Mouse (Mus musculus) lung, embryonic 16.5 days (tissue): Measurements from ENCODE around the gene Plekha3. TPM values are rescaled to one million over a fixed set of nuclear protein-coding genes. Genes with fewer than 3 reads are reported as not detected.

ENCODE experiments used
- ATAC-seq: fragments of 200-750 bp; cut with Nextera tagmentation; 2 replicates; pipeline ENCODE4 v1.8.0; 2017; ENCODE audit warnings: low read depth, mild to moderate bottlenecking, moderate library complexity
- H3K27ac ChIP-seq: fragments of 300-500 bp; sonication (generic); 2 replicates; pipeline ENCODE4 v1.5.1; 2014; ENCODE audit warnings: mild to moderate bottlenecking, control low read depth, low read length
- H3K27me3 ChIP-seq: fragments of 300-500 bp; sonication (generic); 2 replicates; pipeline ENCODE4 v1.6.1; 2014; ENCODE audit warnings: low read depth, low read length, mixed read lengths; ENCODE audit not compliant: control insufficient read depth, insufficient read depth
- H3K36me3 ChIP-seq: fragments of 300-500 bp; sonication (generic); 2 replicates; pipeline ENCODE4 v1.6.1; 2014; ENCODE audit warnings: low read length; ENCODE audit not compliant: control insufficient read depth, insufficient read depth
- H3K4me1 ChIP-seq: fragments of 300-500 bp; sonication (generic); replicated peaks from 2 replicates; pipeline ENCODE4 v1.6.1; 2014; ENCODE audit warnings: low read length, mixed read lengths; ENCODE audit not compliant: control insufficient read depth, insufficient read depth
- H3K4me2 ChIP-seq: fragments of 300-500 bp; sonication (generic); 2 replicates; pipeline ENCODE4 v1.6.1; 2014; ENCODE audit warnings: low read depth, low read length, control low read depth
- H3K4me3 ChIP-seq: fragments of 300-500 bp; sonication (generic); 2 replicates; pipeline ENCODE4 v1.5.1; 2014; ENCODE audit warnings: mild to moderate bottlenecking, low read length, control low read depth
- H3K9ac ChIP-seq: fragments of 300-500 bp; sonication (generic); 2 replicates; pipeline ENCODE4 v1.6.1; 2014; ENCODE audit warnings: low read length, control low read depth
- H3K9me3 ChIP-seq: fragments of 300-500 bp; sonication (generic); 2 replicates; pipeline ENCODE4 v1.6.1; 2016; ENCODE audit warnings: low read length; ENCODE audit not compliant: control insufficient read depth
- WGBS: fragments of 180-500 bp; shearing (Covaris S2); extraction: QIAGEN DNeasy Blood & Tissue Kit; methylation state at CpG from one replicate; pipeline ENCODE4 v1.1.7; 2014; 5-methylcytosine and 5-hydroxymethylcytosine counted together
- polyA plus RNA-seq: library from polyadenylated mRNA; unstranded; fragments of >200 nt; fragmentation: Nextera tagmentation; extraction: Ambion mirVana; gene quantifications from 2 replicates; pipeline ENCODE4 v1.2.1, GENCODE M21; 2015

The Plekha3 gene
- polyA plus RNA-seq, 1 experiment from 2014 or later: 3.9 TPM

DNA sequence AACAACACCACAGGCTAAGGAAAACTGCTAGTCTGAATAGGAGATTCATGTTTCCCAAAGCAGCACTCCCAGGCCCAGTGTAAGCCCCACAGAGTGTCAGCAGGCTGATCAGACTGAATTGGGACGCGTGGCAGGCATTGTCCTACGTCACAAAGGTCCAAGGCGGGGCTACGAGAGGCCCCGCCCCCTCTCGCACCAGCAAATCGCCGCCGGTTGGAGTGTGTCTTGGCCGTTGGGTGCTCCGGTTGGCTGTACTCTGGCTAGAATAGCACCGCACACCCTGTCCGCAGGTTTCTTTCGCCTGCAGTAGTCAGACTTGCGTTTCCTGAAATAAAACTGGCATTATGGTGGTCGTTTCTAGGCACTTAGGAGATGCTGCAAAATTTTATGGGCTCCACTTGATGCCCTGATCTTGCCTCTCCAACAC lies 2.1 kb upstream of the Plekha3 start, which contains the start of gene Fkbp7:
TSS of gene Fkbp7 (minus strand) at position 151 of the 427 bp plus-strand sequence.
- Histone ChIP-seq H3K9me3 (no peaks in the 10 kb centered on the region), H3K27ac (peak within 1 kb of the TSS; percentile 78), H3K27me3 (no peaks in the 10 kb centered on the region), H3K36me3 (no peaks in the 10 kb centered on the region; the same call in 1 of the 2 replicates), H3K4me2 (peak within 1 kb of the TSS; percentile 72), H3K4me1 (peaks cover 27% of the 10 kb centered on the region), H3K9ac (peak within 1 kb of the TSS; percentile 79), H3K4me3 (peak within 1 kb of the TSS; percentile 59)
- peak; percentile 93 for ATAC-seq
- WGBS: under 1% methylated on average over 17 of the region's 17 CpGs

DNA sequence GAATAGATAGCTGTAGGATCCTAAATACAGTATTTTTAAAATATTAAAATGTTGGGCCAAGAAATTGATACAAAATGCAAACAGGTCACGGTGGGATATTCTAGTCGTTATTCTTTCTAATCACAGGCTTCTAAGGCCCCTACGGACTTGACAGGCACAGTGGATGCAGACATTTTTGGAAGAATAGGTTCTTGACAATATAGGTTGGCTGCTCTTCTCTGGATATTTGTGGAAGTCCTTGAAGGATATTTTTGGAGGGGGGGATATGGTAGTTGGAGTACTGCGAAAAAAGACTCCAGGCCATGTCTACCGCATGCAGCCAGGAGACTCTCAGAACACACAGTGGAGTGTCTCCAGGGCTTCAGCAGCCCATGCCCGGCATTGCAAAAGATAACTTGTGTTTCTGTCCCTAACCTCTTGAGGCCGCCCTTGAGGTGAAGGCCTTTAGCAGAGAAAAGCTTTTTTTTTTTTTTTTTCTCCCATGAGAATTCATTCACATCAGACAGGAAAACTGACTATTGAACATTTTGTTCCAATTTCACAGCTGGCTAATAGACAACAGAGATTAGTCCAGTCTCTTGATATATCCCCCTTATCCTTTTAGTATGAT lies 1.5 kb upstream of the Plekha3 start:
- ATAC-seq: no peak
- Histone ChIP-seq H3K36me3 (no peaks in the 10 kb centered on the region; the same call in 1 of the 2 replicates), H3K4me1 (peaks cover 27% of the 10 kb centered on the region), H3K4me2 (peak overlapping the region; percentile 72), H3K27me3 (no peaks in the 10 kb centered on the region), H3K9ac (no peak overlapping the region; the same call in 1 of the 2 replicates), H3K27ac (peak overlapping the region; percentile 78), H3K9me3 (no peaks in the 10 kb centered on the region), H3K4me3 (peak overlapping the region; percentile 59)
- 38% methylated on average over 7 of the region's 7 CpGs for WGBS

DNA sequence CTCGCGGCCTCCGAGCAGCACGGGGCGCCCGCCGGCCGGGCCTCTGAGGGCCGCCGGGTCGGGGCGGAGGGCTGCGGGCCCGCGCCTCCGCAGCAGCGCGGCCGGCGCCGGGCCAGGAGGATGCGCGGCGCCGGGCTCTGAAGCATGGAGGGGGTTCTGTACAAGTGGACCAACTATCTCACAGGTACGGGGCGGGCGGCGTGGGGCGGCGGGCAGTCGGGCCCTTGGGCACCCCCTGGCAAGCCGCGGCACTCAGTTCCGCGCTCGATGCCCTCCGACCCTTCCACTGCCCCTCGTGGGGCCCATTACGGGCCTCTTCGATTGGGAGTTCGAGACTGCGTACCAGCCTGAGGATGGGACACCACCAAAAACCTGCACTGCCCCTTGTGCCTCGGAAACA lies 370 bp downstream of the Plekha3 start:
- Histone ChIP-seq H3K4me3 (peak overlapping the region; percentile 76), H3K4me2 (peak overlapping the region; percentile 58), H3K36me3 (no peaks in the 10 kb centered on the region), H3K27me3 (no peaks in the 10 kb centered on the region), H3K27ac (peak overlapping the region; percentile 60), H3K4me1 (peaks cover 27% of the 10 kb centered on the region), H3K9ac (peak overlapping the region; percentile 84), H3K9me3 (no peaks in the 10 kb centered on the region)
- peak; percentile 31 for ATAC-seq
- 0% methylated on average over 19 of the region's 44 CpGs for WGBS

DNA sequence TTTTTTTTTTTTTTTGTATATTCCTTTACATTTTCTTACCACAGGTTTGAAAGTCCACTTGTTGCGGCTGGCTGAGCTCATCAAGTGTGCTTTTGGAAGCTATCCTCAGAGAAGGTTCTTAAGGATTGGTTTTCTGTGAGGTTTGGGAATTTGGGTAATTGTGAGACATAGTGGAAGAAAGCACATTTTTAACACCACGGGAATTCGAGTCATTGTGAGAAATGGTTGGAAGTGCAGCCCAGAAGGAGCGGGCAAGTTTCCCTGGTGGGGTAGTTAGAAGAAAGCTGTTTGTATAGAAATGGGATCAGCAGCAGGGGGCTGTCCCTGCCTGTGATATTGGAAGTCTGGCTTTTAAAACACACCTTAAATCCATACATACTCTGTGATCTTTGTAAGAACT lies 868 bp downstream of the Plekha3 start:
- Histone ChIP-seq H3K27ac (no peak overlapping the region), H3K4me1 (peaks cover 27% of the 10 kb centered on the region), H3K9me3 (no peaks in the 10 kb centered on the region), H3K4me3 (peak overlapping the region; percentile 76), H3K4me2 (peak overlapping the region; percentile 58), H3K36me3 (no peaks in the 10 kb centered on the region), H3K27me3 (no peaks in the 10 kb centered on the region), H3K9ac (peak overlapping the region; percentile 84)
- no peak for ATAC-seq
- WGBS: 5% methylated on average over 4 of the region's 4 CpGs

DNA sequence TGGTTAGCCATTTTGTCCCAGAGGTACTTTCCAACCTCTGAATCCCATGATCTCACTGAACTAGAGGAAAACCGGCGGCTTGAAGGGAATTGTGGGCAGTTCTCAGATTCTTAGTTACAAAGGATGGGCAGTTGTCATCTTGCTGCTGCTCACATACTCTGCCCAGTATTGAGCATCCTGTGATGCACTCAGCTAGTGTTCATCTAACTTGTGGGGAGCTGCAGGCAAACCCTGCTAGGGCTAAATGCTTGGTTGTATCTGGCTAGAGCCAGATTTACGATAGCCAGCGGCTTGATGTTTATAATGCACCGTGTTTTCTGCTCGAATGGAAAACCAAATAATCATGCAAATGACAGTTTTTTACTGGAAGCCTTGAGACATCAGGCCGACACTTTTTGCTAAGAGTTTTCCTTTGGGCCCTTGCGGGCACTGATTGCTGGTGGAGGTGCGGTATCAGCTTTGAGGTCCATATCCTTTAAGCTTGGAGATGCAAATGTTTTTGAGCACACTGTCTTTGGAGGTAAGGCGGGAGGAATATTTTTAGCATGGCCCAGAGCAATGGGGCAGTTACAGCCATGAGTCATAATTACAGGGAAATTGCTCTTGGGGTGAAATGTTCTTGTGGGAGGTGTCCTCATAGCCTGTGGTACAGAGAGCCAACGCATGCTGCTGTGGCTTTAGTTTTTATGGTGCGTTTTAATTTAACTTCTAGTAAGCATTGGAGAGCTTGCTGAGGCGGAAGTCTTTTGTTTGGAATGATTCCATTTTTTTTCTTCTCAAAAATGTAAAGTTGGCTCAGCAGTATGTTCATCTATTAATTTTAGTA lies 1.5 kb downstream of the Plekha3 start:
- no peak overlapping the region for H3K27ac ChIP-seq
- H3K4me3 ChIP-seq: peak overlapping the region; percentile 76
- H3K4me2 ChIP-seq: peak overlapping the region; percentile 58
- peaks cover 25% of the 10 kb centered on the region for H3K4me1 ChIP-seq
- H3K9ac ChIP-seq: peak overlapping the region; percentile 84
- ATAC-seq: no peak
- 49% methylated on average over 13 of the region's 13 CpGs for WGBS
- no peaks in the 10 kb centered on the region for H3K27me3 ChIP-seq
- H3K9me3 ChIP-seq: no peaks in the 10 kb centered on the region
- no peaks in the 10 kb centered on the region for H3K36me3 ChIP-seq

DNA sequence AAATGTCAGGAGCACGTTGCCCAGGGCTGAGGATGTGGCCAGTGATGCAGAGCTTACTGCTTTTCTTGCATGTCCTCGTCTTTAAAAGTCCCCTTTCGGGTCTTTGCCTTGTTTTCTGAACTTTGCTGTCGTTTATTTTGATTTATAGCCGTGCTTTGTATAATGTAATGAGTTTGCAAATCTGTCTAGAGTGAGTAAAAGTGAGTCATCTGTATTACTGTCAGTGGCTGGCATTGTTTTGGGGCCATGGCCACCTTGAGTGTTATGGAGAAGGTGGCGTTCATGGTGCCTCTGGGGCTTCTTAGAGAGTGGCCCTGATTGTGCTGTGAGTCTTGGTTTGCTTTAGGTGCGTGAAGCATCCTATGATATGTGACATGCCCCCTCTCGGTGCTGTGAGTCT lies 7.2 kb downstream of the Plekha3 start:
- ATAC-seq: no peak
- no peak overlapping the region for H3K4me3 ChIP-seq
- H3K9ac ChIP-seq: no peak overlapping the region
- no peak overlapping the region for H3K4me2 ChIP-seq
- H3K9me3 ChIP-seq: no peaks in the 10 kb centered on the region
- peaks cover 6% of the 10 kb centered on the region; the same call in 1 of the 2 replicates for H3K4me1 ChIP-seq
- peaks cover 38% of the 10 kb centered on the region for H3K36me3 ChIP-seq
- WGBS: 84% methylated on average over 8 of the region's 8 CpGs
- H3K27me3 ChIP-seq: no peaks in the 10 kb centered on the region
- no peak overlapping the region for H3K27ac ChIP-seq

DNA sequence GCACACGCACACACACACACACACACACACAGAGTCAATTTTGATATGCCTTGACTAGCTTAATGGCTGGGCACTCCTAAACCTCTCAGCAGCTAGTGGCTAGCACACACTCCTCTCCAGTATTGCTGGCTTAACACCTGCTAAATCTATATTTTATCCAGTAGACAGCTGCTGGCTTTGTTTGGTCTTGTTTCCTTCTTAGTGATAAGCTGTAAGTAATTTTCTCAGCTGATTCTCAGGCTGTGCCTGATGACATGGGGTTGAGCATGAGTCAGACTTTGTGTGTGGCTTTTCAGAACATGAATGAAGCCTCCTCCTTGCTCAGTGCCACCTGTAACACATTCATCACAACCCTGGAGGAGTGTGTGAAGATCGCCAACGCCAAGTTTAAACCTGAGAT lies 11.9 kb downstream of the Plekha3 start:
- Histone ChIP-seq H3K27ac (no peak overlapping the region), H3K9me3 (no peaks in the 10 kb centered on the region), H3K4me2 (no peak overlapping the region), H3K9ac (no peak overlapping the region), H3K4me1 (no peaks in the 10 kb centered on the region), H3K27me3 (no peaks in the 10 kb centered on the region), H3K36me3 (peaks cover 43% of the 10 kb centered on the region), H3K4me3 (no peak overlapping the region)
- 80% methylated on average over 3 of the region's 3 CpGs for WGBS
- no peak for ATAC-seq

DNA sequence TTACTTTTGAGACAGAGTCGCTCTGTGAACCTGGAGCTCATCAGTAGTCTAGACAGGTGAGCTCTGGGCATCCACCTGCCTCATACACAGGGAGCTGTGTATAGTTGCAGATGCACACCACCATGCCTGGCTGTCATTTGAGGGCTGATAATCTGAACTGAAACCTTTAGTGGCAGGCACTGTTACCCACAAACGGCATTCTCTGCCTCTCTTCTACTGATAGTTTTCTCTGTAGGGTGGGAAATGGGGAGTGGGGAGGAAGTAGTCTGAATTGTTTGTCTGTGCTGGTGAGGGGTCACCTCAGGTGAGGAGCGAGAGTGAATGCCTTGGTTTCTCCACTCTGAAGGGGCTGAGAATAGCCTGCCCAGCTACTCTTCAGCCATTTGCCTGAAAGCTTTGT lies 12.5 kb downstream of the Plekha3 start:
- Histone ChIP-seq H3K4me2 (no peak overlapping the region), H3K4me3 (no peak overlapping the region), H3K9ac (no peak overlapping the region), H3K9me3 (no peaks in the 10 kb centered on the region), H3K36me3 (peaks cover 40% of the 10 kb centered on the region), H3K4me1 (no peaks in the 10 kb centered on the region), H3K27me3 (no peaks in the 10 kb centered on the region), H3K27ac (no peak overlapping the region)
- WGBS: 63% methylated on average over 3 of the region's 3 CpGs
- ATAC-seq: no peak

DNA sequence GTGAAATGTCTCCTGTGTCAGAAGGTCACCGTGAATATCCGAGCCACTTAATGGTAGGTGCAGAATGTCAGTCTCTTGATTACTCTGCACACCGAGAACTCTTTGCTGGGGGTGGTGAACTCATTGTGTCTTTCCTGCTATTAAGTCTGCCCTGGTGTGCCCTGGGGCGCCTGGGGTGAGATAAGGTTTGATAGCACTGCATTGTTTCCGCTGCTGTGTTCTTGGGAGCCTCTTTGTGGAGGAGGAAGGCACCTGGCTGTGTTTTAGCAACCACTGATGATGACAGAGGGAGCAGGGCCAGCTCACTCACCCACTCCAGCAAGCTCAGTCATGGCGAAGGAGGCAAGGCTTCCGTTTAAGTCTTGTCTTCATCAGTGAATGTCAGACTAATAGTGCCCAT lies 13.1 kb downstream of the Plekha3 start:
- peaks cover 37% of the 10 kb centered on the region for H3K36me3 ChIP-seq
- no peak overlapping the region for H3K27ac ChIP-seq
- WGBS: 40% methylated on average over 7 of the region's 7 CpGs

More for the DNA sequence above, 13.1 kb downstream of the Plekha3 start:
- no peak overlapping the region for H3K4me3 ChIP-seq
- no peaks in the 10 kb centered on the region for H3K27me3 ChIP-seq
- no peak for ATAC-seq
- no peak overlapping the region for H3K9ac ChIP-seq
- H3K4me1 ChIP-seq: no peaks in the 10 kb centered on the region
- no peak overlapping the region for H3K4me2 ChIP-seq
- no peaks in the 10 kb centered on the region for H3K9me3 ChIP-seq
